Mouse (Mus musculus) liver, adult (tissue): Measurements from ENCODE around the gene Gtf2ird2.

Experiments
- GATA4 ChIP-seq: IDR thresholded peaks from 2 replicates; pipeline ENCODE4 v1.6.1; 2014; ENCODE audit warnings: mild to moderate bottlenecking, low read length; ENCODE audit not compliant: insufficient replicate concordance

Gtf2ird2 gene

GRCm38 (mm10) chr5:134268751-134269150 is 84.9 kb downstream of the Gtf2ird2 start:
- TF ChIP-seq GATA4 = no peak

- TF ChIP-seq GATA4 = no peak
Measured at GRCm38 (mm10) chr5:134269751-134270150, 85.9 kb downstream of the Gtf2ird2 start.

- no peak for TF ChIP-seq GATA4
Measured at GRCm38 (mm10) chr5:134270566-134270965, 86.7 kb downstream of the Gtf2ird2 start.

GRCm38 (mm10) chr5:134271421-134271820 is 87.6 kb downstream of the Gtf2ird2 start:
- no peak for TF ChIP-seq GATA4

- no peak for TF ChIP-seq GATA4
Measured at GRCm38 (mm10) chr5:134272761-134273160, 88.9 kb downstream of the Gtf2ird2 start.

GRCm38 (mm10) chr5:134273761-134274160 is 89.9 kb downstream of the Gtf2ird2 start:
- TF ChIP-seq GATA4 = no peak
